In genomic region chr1:51426298-51426697, GRCm38 (mm10) we compare ENCODE assay signal across 24 mouse cellular contexts.
"Had no signal": no experiment of that assay in that cellular context is flagged by ENCODE, and none has a peak within 500 bp of the region (broad histone marks: within the 10 kb centered on the region; RNA-seq: fewer than 3 reads in every experiment).

No protein-coding gene starts in this region.

- H3K4me3 ChIP-seq: gastrocnemius, adult 2 months; heart, embryonic 10.5 days; heart, embryonic 12.5 days; hindbrain, embryonic 10.5 days; hindbrain, embryonic 12.5 days; layer of hippocampus, adult 2 months; limb, embryonic 10.5 days; limb, embryonic 12.5 days had no signal

- H3K27ac ChIP-seq: gastrocnemius, adult 2 months; heart, embryonic 10.5 days; hindbrain, embryonic 10.5 days; hindbrain, embryonic 12.5 days; hindbrain, embryonic 14.5 days; layer of hippocampus, adult 2 months; limb, embryonic 10.5 days; limb, embryonic 12.5 days had no signal

- H3K4me1 ChIP-seq: heart, embryonic 10.5 days; heart, embryonic 12.5 days; hindbrain, embryonic 10.5 days; hindbrain, embryonic 12.5 days; limb, embryonic 12.5 days had no signal

- H3K36me3 ChIP-seq: heart, embryonic 10.5 days; heart, embryonic 12.5 days; hindbrain, embryonic 10.5 days; hindbrain, embryonic 12.5 days; limb, embryonic 10.5 days; limb, embryonic 12.5 days had no signal

- ATAC-seq: forebrain, embryonic 16.5 days; hindbrain, embryonic 16.5 days; inflammation-experienced regulatory T-cells, adult 6 months; intestine, postnatal 0 days had no signal

- DNase-seq: gastrocnemius, adult 2 months; gastrocnemius, postnatal 10 days; gastrocnemius, postnatal 25 days; heart, adult 18-20 months; heart, postnatal 10 days; heart, postnatal 4 days; kidney, adult 18-20 months; kidney, adult 8-10 months; kidney, postnatal 10 days; kidney, postnatal 25 days; kidney, postnatal 4 days; liver had no signal

- H3K27me3 ChIP-seq: heart, embryonic 12.5 days; hindbrain, embryonic 12.5 days; limb, embryonic 12.5 days had no signal
